Mouse (Mus musculus) CH12.LX (cell line): ENCODE data around the gene Urad. TPM values are rescaled to one million over a fixed set of nuclear protein-coding genes. Genes with fewer than 3 reads are reported as not detected.

Source experiments
- DNase-seq: peaks from one replicate; pipeline ENCODE4 v3.0.0-alpha.2; 2013; ENCODE audit errors: extremely low read depth
- H3K27ac ChIP-seq: 2 replicates; pipeline ENCODE4 v1.5.1; 2012; ENCODE audit warnings: low read depth, mild to moderate bottlenecking, control low read depth, moderate library complexity; ENCODE audit not compliant: insufficient read depth
- H3K27me3 ChIP-seq: replicated peaks from 2 replicates; pipeline ENCODE3; 2012; ENCODE audit warnings: inconsistent platforms
- H3K36me3 ChIP-seq, 2 experiments: replicated peaks in 1 of 2; 2 replicates each; pipeline versions ENCODE3 to v1.6.1; 2012; ENCODE audit warnings: inconsistent platforms in 1 of 2, low read length in 1 of 2, mild to moderate bottlenecking in 1 of 2, mixed read lengths in 1 of 2, moderate library complexity in 1 of 2; ENCODE audit not compliant: control insufficient read depth in 1 of 2, insufficient read depth in 1 of 2
- H3K4me1 ChIP-seq, 2 experiments: 2 replicates each; pipeline ENCODE4 v1.6.1; 2012; ENCODE audit warnings: inconsistent platforms in 1 of 2, moderate library complexity in 1 of 2; ENCODE audit not compliant: insufficient read depth in 2 of 2, control insufficient read depth in 1 of 2
- H3K4me2 ChIP-seq: 2 replicates; pipeline ENCODE4 v1.6.1; 2012; ENCODE audit warnings: low read depth, mild to moderate bottlenecking, control low read depth; ENCODE audit not compliant: poor library complexity, insufficient read depth, severe bottlenecking
- H3K4me3 ChIP-seq, 3 experiments: fragments of 150-350 bp in 1 of 3; sonication (generic) in 1 of 3; replicated peaks in 1 of 3; 2 replicates each; pipeline versions ENCODE3 to v1.5.1; 2011 to 2012; ENCODE audit warnings: low read depth in 2 of 3, low read length in 2 of 3, mild to moderate bottlenecking in 2 of 3, moderate library complexity in 2 of 3, control low read depth in 1 of 3, improper control_type of control experiment in 1 of 3, inconsistent platforms in 1 of 3, mixed read lengths in 1 of 3; ENCODE audit not compliant: poor library complexity in 1 of 3
- H3K79me2 ChIP-seq: replicated peaks from 2 replicates; pipeline ENCODE4 v1.6.1; 2012; ENCODE audit warnings: mild to moderate bottlenecking, moderate library complexity; ENCODE audit not compliant: control insufficient read depth, poor library complexity, insufficient read depth, severe bottlenecking; ENCODE audit errors: extremely low read depth
- H3K9ac ChIP-seq: 2 replicates; pipeline ENCODE4 v1.6.1; 2012; ENCODE audit warnings: low read depth, mild to moderate bottlenecking, control low read depth, moderate library complexity; ENCODE audit not compliant: insufficient read depth
- H3K9me3 ChIP-seq: replicated peaks from 2 replicates; pipeline ENCODE3; 2012; ENCODE audit warnings: low read length, inconsistent platforms, mixed read lengths
- BHLHE40 ChIP-seq: IDR thresholded peaks from 2 replicates; pipeline ENCODE4 v1.6.1; 2011; ENCODE audit warnings: mild to moderate bottlenecking, low read depth, low read length, improper control_type of control experiment
- E2F4 ChIP-seq: IDR thresholded peaks from 2 replicates; pipeline ENCODE4 v1.6.1; 2011; ENCODE audit warnings: low read depth, low read length, improper control_type of control experiment; ENCODE audit not compliant: insufficient replicate concordance
- ELF1 ChIP-seq: IDR thresholded peaks from 2 replicates; pipeline ENCODE4 v1.6.1; 2014; ENCODE audit warnings: low read depth, mild to moderate bottlenecking, inconsistent platforms, low read length, improper control_type of control experiment
- ETS1 ChIP-seq: conservative IDR thresholded peaks from 2 replicates; pipeline ENCODE4 v1.6.1; 2012; ENCODE audit warnings: low read depth, mild to moderate bottlenecking, inconsistent platforms, low read length, improper control_type of control experiment, moderate library complexity
- HCFC1 ChIP-seq: IDR thresholded peaks from 2 replicates; pipeline ENCODE4 v1.6.1; 2012; ENCODE audit warnings: low read depth, mild to moderate bottlenecking, inconsistent platforms, low read length, improper control_type of control experiment
- MAFK ChIP-seq: IDR thresholded peaks from 2 replicates; pipeline ENCODE4 v1.6.1; 2011; ENCODE audit warnings: low read length, improper control_type of control experiment; ENCODE audit not compliant: insufficient replicate concordance
- MAX ChIP-seq: IDR thresholded peaks from 2 replicates; pipeline ENCODE4 v1.6.1; 2011; ENCODE audit warnings: low read length, improper control_type of control experiment
- MAZ ChIP-seq: IDR thresholded peaks from 2 replicates; pipeline ENCODE4 v1.6.1; 2012; ENCODE audit warnings: low read depth, mild to moderate bottlenecking, inconsistent platforms, low read length, improper control_type of control experiment, moderate library complexity
- MYC ChIP-seq: IDR thresholded peaks from 2 replicates; pipeline ENCODE4 v1.6.1; 2011; ENCODE audit warnings: low read depth, mild to moderate bottlenecking, improper control_type of control experiment, low read length
- PAX5 ChIP-seq: IDR thresholded peaks from 2 replicates; pipeline ENCODE4 v1.6.1; 2012; ENCODE audit warnings: low read length, inconsistent platforms, mixed read lengths
- RAD21 ChIP-seq: IDR thresholded peaks from 2 replicates; pipeline ENCODE4 v1.6.1; 2011; ENCODE audit warnings: low read depth, mild to moderate bottlenecking, low read length, improper control_type of control experiment, moderate library complexity
- SIN3A ChIP-seq: IDR thresholded peaks from 2 replicates; pipeline ENCODE4 v1.6.1; 2012; ENCODE audit warnings: low read length, improper control_type of control experiment, inconsistent platforms
- SMC3 ChIP-seq: IDR thresholded peaks from 2 replicates; pipeline ENCODE4 v1.6.1; 2011; ENCODE audit warnings: low read depth, low read length, improper control_type of control experiment
- TBP ChIP-seq: conservative IDR thresholded peaks from 2 replicates; pipeline ENCODE4 v1.6.1; 2011; ENCODE audit warnings: low read depth, low read length, improper control_type of control experiment
- TCF12 ChIP-seq: IDR thresholded peaks from 2 replicates; pipeline ENCODE4 v1.6.1; 2014; ENCODE audit warnings: low read depth, mild to moderate bottlenecking, inconsistent platforms, low read length, improper control_type of control experiment
- UBTF ChIP-seq: IDR thresholded peaks from 2 replicates; pipeline ENCODE4 v1.6.1; 2012; ENCODE audit warnings: low read depth, mild to moderate bottlenecking, inconsistent platforms, low read length, improper control_type of control experiment, moderate library complexity
- USF2 ChIP-seq: conservative IDR thresholded peaks from 2 replicates; pipeline ENCODE4 v1.6.1; 2011; ENCODE audit warnings: low read depth, low read length, improper control_type of control experiment
- ZC3H11A ChIP-seq: IDR thresholded peaks from 2 replicates; pipeline ENCODE4 v1.6.1; 2012; ENCODE audit warnings: low read depth, mild to moderate bottlenecking, inconsistent platforms, low read length, improper control_type of control experiment
- dilution Hi-C: fragments of 300-500 bp; cut with MboI; formaldehyde crosslinking; loops from 2 replicates; pipeline ENCODE4 v1.14.3; 2020; ENCODE audit warnings: low sequenced_read_pairs; ENCODE audit not compliant: extremely low pct_unique_long_range_greater_than_20kb, extremely low pct_ligation_motif_present
- in situ Hi-C: fragments of 300-500 bp; cut with MboI; formaldehyde crosslinking; loops from 3 replicates; pipeline ENCODE4 v1.14.3; 2019; ENCODE audit warnings: low sequenced_read_pairs, low pct_ligation_motif_present, low pct_unique_long_range_greater_than_20kb, mixed read lengths
- polyA plus RNA-seq: library from polyadenylated mRNA; unstranded; fragments of >175 nt; gene quantifications from 2 replicates; pipeline ENCODE4 v1.2.1, GENCODE M21; 2012; ENCODE audit warnings: low read depth; ENCODE audit not compliant: insufficient read length
- total RNA-seq, 2 experiments: library from RNA; depleted of rRNA; stranded (reverse); fragments of 300-350 nt in 1 of 2; fragments of >200 nt in 1 of 2; gene quantifications; 2 replicates each; pipeline ENCODE4 v1.2.3; 2012 to 2014

The Urad gene
- total and polyA plus RNA-seq, 3 experiments: not detected

GRCm38 (mm10) chr5:147270673-147271655, 51.3 kb downstream of the Urad start:
- Histone ChIP-seq H3K9me3 (no peaks in the 10 kb centered on the region), H3K27me3 (peaks cover 53% of the 10 kb centered on the region), H3K4me3 (no peak overlapping the region), H3K79me2 (no peaks in the 10 kb centered on the region), H3K9ac (no peak overlapping the region), H3K27ac (no peak overlapping the region), H3K4me1 (no peaks in the 10 kb centered on the region), H3K4me2 (no peak overlapping the region), H3K36me3 (no peaks in the 10 kb centered on the region)
- dilution Hi-C loops: no loop called here
- no peak for TF ChIP-seq SMC3
- TF ChIP-seq USF2: no peak
- no peak for TF ChIP-seq RAD21
- TF ChIP-seq MYC: no peak
- no peak for TF ChIP-seq ZC3H11A
- TF ChIP-seq MAX: no peak
- no peak for TF ChIP-seq MAFK
- TF ChIP-seq ETS1: no peak
- no peak for TF ChIP-seq E2F4
- TF ChIP-seq TCF12: no peak
- no peak for TF ChIP-seq SIN3A
- no peak for TF ChIP-seq ELF1
- no peak for TF ChIP-seq MAZ
- no peak for TF ChIP-seq PAX5
- no peak for TF ChIP-seq TBP
- no peak for TF ChIP-seq UBTF
- no peak for DNase-seq
- in situ Hi-C loops: no loop called here

DNA sequence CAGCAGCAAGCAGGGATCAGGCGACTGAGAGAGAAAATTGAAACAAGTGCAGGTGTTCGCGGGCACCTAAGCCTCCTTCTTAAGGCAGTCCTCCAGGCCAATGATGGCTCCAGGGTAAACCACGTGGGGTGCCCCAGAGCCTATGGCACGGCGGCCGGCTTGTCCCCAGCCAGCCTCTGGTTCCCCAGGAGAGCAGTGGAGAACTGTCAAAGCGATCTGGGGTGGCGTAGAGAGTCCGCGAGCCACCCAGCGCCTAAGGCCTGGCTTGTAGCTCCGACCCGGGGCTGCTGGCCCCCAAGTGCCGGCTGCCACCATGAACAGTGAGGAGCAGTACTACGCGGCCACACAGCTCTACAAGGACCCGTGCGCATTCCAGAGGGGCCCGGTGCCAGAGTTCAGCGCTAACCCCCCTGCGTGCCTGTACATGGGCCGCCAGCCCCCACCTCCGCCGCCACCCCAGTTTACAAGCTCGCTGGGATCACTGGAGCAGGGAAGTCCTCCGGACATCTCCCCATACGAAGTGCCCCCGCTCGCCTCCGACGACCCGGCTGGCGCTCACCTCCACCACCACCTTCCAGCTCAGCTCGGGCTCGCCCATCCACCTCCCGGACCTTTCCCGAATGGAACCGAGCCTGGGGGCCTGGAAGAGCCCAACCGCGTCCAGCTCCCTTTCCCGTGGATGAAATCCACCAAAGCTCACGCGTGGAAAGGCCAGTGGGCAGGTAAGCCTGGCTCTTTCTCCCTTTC, 52.1 kb downstream of the Urad start, which contains the start of gene Pdx1:
Gene Pdx1, plus strand, starts transcription at position 34 of the 747 bp plus-strand sequence.
- in situ Hi-C loops (no loop called here), dilution Hi-C loops (no loop called here)
- Histone ChIP-seq H3K4me2 (no peak within 1 kb of the TSS), H3K27me3 (peaks cover 45% of the 10 kb centered on the region), H3K79me2 (no peaks in the 10 kb centered on the region), H3K4me3 (no peak within 1 kb of the TSS), H3K36me3 (no peaks in the 10 kb centered on the region), H3K9ac (no peak within 1 kb of the TSS), H3K27ac (no peak within 1 kb of the TSS), H3K9me3 (no peaks in the 10 kb centered on the region), H3K4me1 (no peaks in the 10 kb centered on the region)
- TF ChIP-seq BHLHE40 (no peak), ETS1 (no peak), HCFC1 (no peak), ELF1 (no peak)
- DNase-seq: peak; percentile 10
